Mouse (Mus musculus): Measurements from ENCODE around the gene Ccdc141. TPM values are rescaled to one million over a fixed set of nuclear protein-coding genes. Genes with fewer than 3 reads are reported as not detected.

The Ccdc141 gene
- polyA plus RNA-seq, 1 experiment from 2014 or later = 5.5 TPM

DNA sequence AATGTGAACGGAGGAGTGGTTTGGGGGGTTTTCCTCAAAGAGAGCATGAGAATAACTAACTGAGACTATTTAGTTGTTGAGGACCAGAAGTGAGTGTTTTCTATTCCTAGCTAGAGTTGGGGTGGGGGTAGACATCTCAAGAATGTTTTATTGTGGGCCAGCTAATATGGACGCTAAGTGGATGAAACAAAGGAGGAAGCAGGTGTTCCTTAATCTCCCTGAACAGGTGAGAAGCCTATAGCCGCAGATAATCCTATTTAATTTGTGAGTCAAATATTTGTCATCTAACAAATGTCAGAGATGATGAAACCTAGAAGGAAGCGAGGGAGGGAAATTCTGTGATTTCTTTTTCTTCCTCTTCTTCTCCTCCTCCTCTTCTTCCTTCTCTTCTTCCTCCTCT lies 60.1 kb downstream of the Ccdc141 start:
- Histone ChIP-seq H3K4me1 (replicated peaks; ENCODE audit: control insufficient read depth, insufficient read depth, low read length) (no peaks in the 10 kb centered on the region), H3K9ac (ENCODE audit: low read depth, low read length) (no peak overlapping the region), H3K27me3 (ENCODE audit: control insufficient read depth, insufficient read depth, low read length) (no peaks in the 10 kb centered on the region), H3K4me2 (replicated peaks; ENCODE audit: low read depth, low read length) (no peak overlapping the region), H3K9me3 (ENCODE audit: control insufficient read depth, low read length) (no peaks in the 10 kb centered on the region), H3K36me3 (ENCODE audit: control insufficient read depth, insufficient read depth, low read length) (no peaks in the 10 kb centered on the region), H3K4me3 (ENCODE audit: low read depth, low read length) (no peak overlapping the region), H3K27ac (ENCODE audit: low read depth, low read length) (no peak overlapping the region)
- DNase-seq (ENCODE audit: low spot score) (no peak), ATAC-seq (ENCODE audit: low FRiP score) (no peak)
- WGBS = 82% methylated on average over 4 of the region's 4 CpGs

GRCm38 (mm10) chr2:77109506-77110123 lies 60.8 kb downstream of the Ccdc141 start:
- 89% methylated on average over 8 of the region's 8 CpGs for WGBS
- no peak for DNase-seq (ENCODE audit: low spot score)
- H3K9ac ChIP-seq (ENCODE audit: low read depth, low read length) = no peak overlapping the region
- no peaks in the 10 kb centered on the region for H3K9me3 ChIP-seq (ENCODE audit: control insufficient read depth, low read length)
- H3K4me2 ChIP-seq (replicated peaks; ENCODE audit: low read depth, low read length) = no peak overlapping the region
- H3K4me1 ChIP-seq (replicated peaks; ENCODE audit: control insufficient read depth, insufficient read depth, low read length) = no peaks in the 10 kb centered on the region
- no peaks in the 10 kb centered on the region for H3K27me3 ChIP-seq (ENCODE audit: control insufficient read depth, insufficient read depth, low read length)
- no peak overlapping the region for H3K27ac ChIP-seq (ENCODE audit: low read depth, low read length)
- no peaks in the 10 kb centered on the region for H3K36me3 ChIP-seq (ENCODE audit: control insufficient read depth, insufficient read depth, low read length)
- no peak overlapping the region for H3K4me3 ChIP-seq (ENCODE audit: low read depth, low read length)
- no peak for ATAC-seq (ENCODE audit: low FRiP score)

- no peaks in the 10 kb centered on the region for H3K9me3 ChIP-seq (ENCODE audit: control insufficient read depth, low read length)
- H3K27ac ChIP-seq (ENCODE audit: low read depth, low read length) = no peak overlapping the region
- no peaks in the 10 kb centered on the region for H3K4me1 ChIP-seq (replicated peaks; ENCODE audit: control insufficient read depth, insufficient read depth, low read length)
- H3K4me3 ChIP-seq (ENCODE audit: low read depth, low read length) = no peak overlapping the region
- DNase-seq (ENCODE audit: low spot score) = no peak
- WGBS = 84% methylated on average over 5 of the region's 5 CpGs
- H3K4me2 ChIP-seq (replicated peaks; ENCODE audit: low read depth, low read length) = no peak overlapping the region
- H3K9ac ChIP-seq (ENCODE audit: low read depth, low read length) = no peak overlapping the region
- ATAC-seq (ENCODE audit: low FRiP score) = no peak
- no peaks in the 10 kb centered on the region for H3K27me3 ChIP-seq (ENCODE audit: control insufficient read depth, insufficient read depth, low read length)
- no peaks in the 10 kb centered on the region for H3K36me3 ChIP-seq (ENCODE audit: control insufficient read depth, insufficient read depth, low read length)
Observed at GRCm38 (mm10) chr2:77108562-77108961, 61.9 kb downstream of the Ccdc141 start.

DNA sequence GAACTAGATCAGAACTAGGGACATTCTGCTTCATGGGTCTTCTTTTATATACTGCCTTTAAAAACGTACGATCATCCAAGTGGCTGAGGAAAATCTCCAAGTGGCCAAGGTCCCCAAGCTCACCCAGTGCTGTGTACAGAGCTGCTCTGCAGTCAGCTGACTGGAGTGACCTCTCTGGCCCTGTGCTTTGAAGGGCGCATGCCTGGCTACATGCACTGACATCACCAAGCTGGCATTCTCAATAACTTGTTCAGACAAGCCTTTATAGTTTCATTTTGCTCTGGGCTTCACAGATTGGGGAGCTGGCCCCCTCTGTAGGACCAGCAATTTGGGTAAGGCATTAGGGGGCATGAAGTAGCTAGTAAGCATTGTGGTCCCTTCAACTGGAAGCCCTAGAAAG lies 64.3 kb downstream of the Ccdc141 start:
- Histone ChIP-seq H3K4me2 (replicated peaks; ENCODE audit: low read depth, low read length) (no peak overlapping the region), H3K9me3 (ENCODE audit: control insufficient read depth, low read length) (no peaks in the 10 kb centered on the region), H3K4me1 (replicated peaks; ENCODE audit: control insufficient read depth, insufficient read depth, low read length) (no peaks in the 10 kb centered on the region), H3K4me3 (ENCODE audit: low read depth, low read length) (no peak overlapping the region), H3K27me3 (ENCODE audit: control insufficient read depth, insufficient read depth, low read length) (no peaks in the 10 kb centered on the region), H3K27ac (ENCODE audit: low read depth, low read length) (no peak overlapping the region), H3K36me3 (ENCODE audit: control insufficient read depth, insufficient read depth, low read length) (no peaks in the 10 kb centered on the region), H3K9ac (ENCODE audit: low read depth, low read length) (no peak overlapping the region)
- DNase-seq (ENCODE audit: low spot score) = no peak
- WGBS = 92% methylated on average over 3 of the region's 3 CpGs
- ATAC-seq (ENCODE audit: low FRiP score) = no peak

GRCm38 (mm10) chr2:77105006-77105715 lies 65.3 kb downstream of the Ccdc141 start:
- Histone ChIP-seq H3K9me3 (ENCODE audit: control insufficient read depth, low read length) (no peaks in the 10 kb centered on the region), H3K4me1 (replicated peaks; ENCODE audit: control insufficient read depth, insufficient read depth, low read length) (no peaks in the 10 kb centered on the region), H3K4me2 (replicated peaks; ENCODE audit: low read depth, low read length) (no peak overlapping the region), H3K27ac (ENCODE audit: low read depth, low read length) (no peak overlapping the region), H3K9ac (ENCODE audit: low read depth, low read length) (no peak overlapping the region), H3K36me3 (ENCODE audit: control insufficient read depth, insufficient read depth, low read length) (no peaks in the 10 kb centered on the region), H3K27me3 (ENCODE audit: control insufficient read depth, insufficient read depth, low read length) (no peaks in the 10 kb centered on the region), H3K4me3 (ENCODE audit: low read depth, low read length) (no peak overlapping the region)
- WGBS = 87% methylated on average over 8 of the region's 8 CpGs
- DNase-seq (ENCODE audit: low spot score) (no peak), ATAC-seq (ENCODE audit: low FRiP score) (no peak)

- no peak for ATAC-seq (ENCODE audit: low FRiP score)
- Histone ChIP-seq H3K4me2 (replicated peaks; ENCODE audit: low read depth, low read length) (no peak overlapping the region), H3K27me3 (ENCODE audit: control insufficient read depth, insufficient read depth, low read length) (no peaks in the 10 kb centered on the region), H3K9ac (ENCODE audit: low read depth, low read length) (no peak overlapping the region), H3K36me3 (ENCODE audit: control insufficient read depth, insufficient read depth, low read length) (no peaks in the 10 kb centered on the region), H3K4me3 (ENCODE audit: low read depth, low read length) (no peak overlapping the region), H3K27ac (ENCODE audit: low read depth, low read length) (no peak overlapping the region), H3K9me3 (ENCODE audit: control insufficient read depth, low read length) (no peaks in the 10 kb centered on the region), H3K4me1 (replicated peaks; ENCODE audit: control insufficient read depth, insufficient read depth, low read length) (no peaks in the 10 kb centered on the region)
- 96% methylated on average over 5 of the region's 5 CpGs for WGBS
- no peak for DNase-seq (ENCODE audit: low spot score)
Observed at GRCm38 (mm10) chr2:77102516-77102915, 67.9 kb downstream of the Ccdc141 start.

DNA sequence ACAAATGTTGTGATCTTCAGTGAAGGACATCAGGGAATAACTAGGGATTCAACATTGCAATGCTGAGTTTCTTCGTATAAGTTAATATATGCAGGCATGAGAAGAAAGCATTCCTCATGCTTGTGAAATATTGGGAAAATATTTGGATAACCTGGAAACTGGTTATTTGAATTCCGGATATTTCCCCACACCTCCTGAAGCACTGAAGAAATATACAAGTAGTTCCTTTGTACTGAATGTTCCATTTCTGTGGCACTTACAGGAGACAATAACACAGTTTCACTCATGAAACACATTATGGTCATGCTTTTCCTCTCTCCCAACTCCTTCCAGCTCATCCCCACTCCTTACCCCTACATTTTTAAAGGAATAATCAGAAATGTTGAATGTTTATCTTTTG lies 70.6 kb downstream of the Ccdc141 start:
- DNase-seq (ENCODE audit: low spot score) (no peak), ATAC-seq (ENCODE audit: low FRiP score) (no peak)
- no peaks in the 10 kb centered on the region for H3K4me1 ChIP-seq (replicated peaks; ENCODE audit: control insufficient read depth, insufficient read depth, low read length)
- H3K4me3 ChIP-seq (ENCODE audit: low read depth, low read length) = no peak overlapping the region
- no peaks in the 10 kb centered on the region for H3K36me3 ChIP-seq (ENCODE audit: control insufficient read depth, insufficient read depth, low read length)
- H3K9ac ChIP-seq (ENCODE audit: low read depth, low read length) = no peak overlapping the region
- 79% methylated on average over 2 of the region's 2 CpGs for WGBS
- no peak overlapping the region for H3K27ac ChIP-seq (ENCODE audit: low read depth, low read length)
- H3K9me3 ChIP-seq (ENCODE audit: control insufficient read depth, low read length) = no peaks in the 10 kb centered on the region
- H3K4me2 ChIP-seq (replicated peaks; ENCODE audit: low read depth, low read length) = no peak overlapping the region
- H3K27me3 ChIP-seq (ENCODE audit: control insufficient read depth, insufficient read depth, low read length) = no peaks in the 10 kb centered on the region

- no peak for ATAC-seq (ENCODE audit: low FRiP score)
Observed at GRCm38 (mm10) chr2:77098769-77099168, 71.7 kb downstream of the Ccdc141 start.

DNA sequence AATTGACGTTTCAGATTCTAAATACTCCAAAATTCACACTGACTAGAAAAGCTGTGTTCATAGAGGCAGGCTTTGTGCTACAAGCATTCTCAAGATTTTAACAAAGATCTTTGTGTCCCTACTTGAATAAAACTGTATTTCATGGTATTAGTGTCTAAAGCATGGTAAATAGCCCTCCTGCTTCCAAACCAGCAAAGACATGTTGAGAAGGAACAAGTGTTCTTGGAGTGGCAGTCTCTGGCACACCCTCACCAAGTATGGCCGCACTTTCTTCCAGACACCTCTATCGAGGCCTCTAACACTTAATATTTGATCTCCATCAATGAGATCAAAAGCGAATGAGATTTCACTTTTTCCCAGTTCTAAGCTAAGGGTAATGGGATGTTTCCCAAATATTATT lies 78.7 kb downstream of the Ccdc141 start:
- ATAC-seq (ENCODE audit: low FRiP score) = no peak
- WGBS = 91% methylated on average over 4 of the region's 4 CpGs
- Histone ChIP-seq H3K4me3 (ENCODE audit: low read depth, low read length) (no peak overlapping the region), H3K27ac (ENCODE audit: low read depth, low read length) (no peak overlapping the region), H3K27me3 (ENCODE audit: control insufficient read depth, insufficient read depth, low read length) (no peaks in the 10 kb centered on the region), H3K36me3 (ENCODE audit: control insufficient read depth, insufficient read depth, low read length) (no peaks in the 10 kb centered on the region), H3K9me3 (ENCODE audit: control insufficient read depth, low read length) (no peaks in the 10 kb centered on the region), H3K9ac (ENCODE audit: low read depth, low read length) (no peak overlapping the region), H3K4me2 (replicated peaks; ENCODE audit: low read depth, low read length) (no peak overlapping the region), H3K4me1 (replicated peaks; ENCODE audit: control insufficient read depth, insufficient read depth, low read length) (no peaks in the 10 kb centered on the region)
- no peak for DNase-seq (ENCODE audit: low spot score)

More at GRCm38 (mm10) chr2:77098769-77099168, 71.7 kb downstream of the Ccdc141 start:
- WGBS = 93% methylated on average over 3 of the region's 3 CpGs
- Histone ChIP-seq H3K9ac (ENCODE audit: low read depth, low read length) (no peak overlapping the region), H3K27me3 (ENCODE audit: control insufficient read depth, insufficient read depth, low read length) (no peaks in the 10 kb centered on the region), H3K27ac (ENCODE audit: low read depth, low read length) (no peak overlapping the region), H3K4me3 (ENCODE audit: low read depth, low read length) (no peak overlapping the region), H3K4me2 (replicated peaks; ENCODE audit: low read depth, low read length) (no peak overlapping the region), H3K36me3 (ENCODE audit: control insufficient read depth, insufficient read depth, low read length) (no peaks in the 10 kb centered on the region), H3K4me1 (replicated peaks; ENCODE audit: control insufficient read depth, insufficient read depth, low read length) (no peaks in the 10 kb centered on the region), H3K9me3 (ENCODE audit: control insufficient read depth, low read length) (no peaks in the 10 kb centered on the region)
- no peak for DNase-seq (ENCODE audit: low spot score)

Data from hindbrain, embryonic 11.5 days (tissue).